Mouse (Mus musculus) inflammation-experienced regulatory T-cells, adult 16 weeks (primary cell): ENCODE measurements around the gene Riox2. TPM values are rescaled to one million over a fixed set of nuclear protein-coding genes. Genes with fewer than 3 reads are reported as not detected.

Source experiments
- polyA plus RNA-seq: library from polyadenylated mRNA; unstranded; fragments of 100-300 nt; shearing (Covaris generic); gene quantifications from one replicate; pipeline ENCODE4 v1.2.1, GENCODE M21; 2017

The Riox2 gene
- polyA plus RNA-seq, result 94.6 TPM

GRCm38 (mm10) chr16:59471637-59472278 lies at the start of gene Riox2:
TSS of gene Riox2 (plus strand) at chr16:59471775.

Other genes with a start within 250 kb of the Riox2 start
- gene Olfr201, start 199.1 kb upstream of the Riox2 start, polyA plus RNA-seq, result not detected
- not detected for gene Olfr202, start 185.0 kb upstream of the Riox2 start, polyA plus RNA-seq
- not detected for gene Olfr203, start 172.9 kb upstream of the Riox2 start, polyA plus RNA-seq
- gene Olfr204, start 153.5 kb upstream of the Riox2 start, polyA plus RNA-seq, result not detected
- not detected for gene Olfr205, start 140.6 kb upstream of the Riox2 start, polyA plus RNA-seq
- gene Olfr206, start 122.5 kb upstream of the Riox2 start, polyA plus RNA-seq, result not detected
- gene Olfr209, start 107.8 kb upstream of the Riox2 start, polyA plus RNA-seq, result not detected
- 0.07 TPM for gene Gabrr3, start 64.4 kb upstream of the Riox2 start, polyA plus RNA-seq
- 6.7 TPM for gene Crybg3, start 129.2 kb downstream of the Riox2 start, polyA plus RNA-seq
- gene Arl6, start 167.6 kb downstream of the Riox2 start, polyA plus RNA-seq, result 6.2 TPM